Mouse (Mus musculus) megakaryocyte, embryonic 14.5 days (primary cell): ENCODE results near the gene Fbxl3. TPM values are rescaled to one million over a fixed set of nuclear protein-coding genes. Genes with fewer than 3 reads are reported as not detected.

Experiments
- H3K27me3 ChIP-seq: replicated peaks from 2 replicates; pipeline ENCODE3; 2012; ENCODE audit warnings: inconsistent platforms
- H3K36me3 ChIP-seq: replicated peaks from 2 replicates; pipeline ENCODE3; 2012; ENCODE audit warnings: low read length, inconsistent platforms, mixed read lengths
- H3K4me1 ChIP-seq: 2 replicates; pipeline ENCODE4 v1.6.1; 2012; ENCODE audit warnings: inconsistent platforms
- H3K4me3 ChIP-seq: replicated peaks from 2 replicates; pipeline ENCODE3; 2012; ENCODE audit warnings: moderate library complexity, mild to moderate bottlenecking, inconsistent platforms
- H3K9me3 ChIP-seq: 2 replicates; pipeline ENCODE4 v1.6.1; 2012; ENCODE audit warnings: inconsistent platforms
- FLI1 ChIP-seq: IDR thresholded peaks from 2 replicates; pipeline ENCODE4 v1.6.1; 2012; ENCODE audit warnings: low read length, inconsistent platforms, mixed read lengths
- GATA1 ChIP-seq: IDR thresholded peaks from 3 replicates; pipeline ENCODE4 v1.6.1; 2012; ENCODE audit warnings: mixed read lengths, low read length, inconsistent platforms, borderline replicate concordance
- polyA plus RNA-seq: library from polyadenylated mRNA; stranded (reverse); fragments of >175 nt; gene quantifications from 2 replicates; pipeline ENCODE4 v1.2.3, GENCODE M21; 2012; ENCODE audit warnings: low replicate concordance; ENCODE audit not compliant: insufficient read depth

Gene Fbxl3
- polyA plus RNA-seq: 2.0 and 5.1 TPM in 2 replicates

GRCm38 (mm10) chr14:103099238-103099933 lies at the start of gene Fbxl3:
TSS of gene Fbxl3 (minus strand) at chr14:103099566.
- Histone ChIP-seq H3K9me3 (no peaks in the 10 kb centered on the region), H3K36me3 (peaks cover 26% of the 10 kb centered on the region), H3K4me1 (peaks cover 37% of the 10 kb centered on the region), H3K27me3 (peaks cover 8% of the 10 kb centered on the region), H3K4me3 (peak within 1 kb of the TSS; percentile 97)
- TF ChIP-seq GATA1 (no peak), FLI1 (no peak)

GRCm38 (mm10) chr14:103131991-103132390 lies 32.6 kb upstream of the Fbxl3 start:
- Histone ChIP-seq H3K9me3 (no peaks in the 10 kb centered on the region), H3K4me3 (no peak overlapping the region), H3K27me3 (no peaks in the 10 kb centered on the region), H3K4me1 (no peaks in the 10 kb centered on the region), H3K36me3 (peaks cover 89% of the 10 kb centered on the region)
- TF ChIP-seq GATA1: no peak
- TF ChIP-seq FLI1: no peak

GRCm38 (mm10) chr14:103125756-103126155 lies 26.4 kb upstream of the Fbxl3 start:
- no peaks in the 10 kb centered on the region for H3K9me3 ChIP-seq
- no peaks in the 10 kb centered on the region for H3K4me1 ChIP-seq
- no peak overlapping the region for H3K4me3 ChIP-seq
- H3K36me3 ChIP-seq: peaks cover 94% of the 10 kb centered on the region
- H3K27me3 ChIP-seq: no peaks in the 10 kb centered on the region
- TF ChIP-seq GATA1 (no peak), FLI1 (no peak)

- no peak for TF ChIP-seq FLI1
- TF ChIP-seq GATA1: no peak
- peaks cover 78% of the 10 kb centered on the region for H3K36me3 ChIP-seq
- H3K4me3 ChIP-seq: no peak overlapping the region
- no peaks in the 10 kb centered on the region for H3K9me3 ChIP-seq
- H3K4me1 ChIP-seq: peaks cover 11% of the 10 kb centered on the region
- no peaks in the 10 kb centered on the region for H3K27me3 ChIP-seq
These were observed 15.8 kb upstream of the Fbxl3 start for GRCm38 (mm10) chr14:103114994-103115670.

- TF ChIP-seq FLI1 (no peak), GATA1 (no peak)
- peaks cover 56% of the 10 kb centered on the region for H3K36me3 ChIP-seq
These were observed 13.4 kb upstream of the Fbxl3 start for GRCm38 (mm10) chr14:103112606-103113363.

GRCm38 (mm10) chr14:103109971-103110370 lies 10.6 kb upstream of the Fbxl3 start:
- Histone ChIP-seq H3K27me3 (no peaks in the 10 kb centered on the region), H3K36me3 (peaks cover 28% of the 10 kb centered on the region), H3K4me3 (no peak overlapping the region), H3K4me1 (peaks cover 4% of the 10 kb centered on the region; the same call in 1 of the 2 replicates), H3K9me3 (no peaks in the 10 kb centered on the region)
- TF ChIP-seq GATA1 (no peak), FLI1 (no peak)

More at GRCm38 (mm10) chr14:103112606-103113363, 13.4 kb upstream of the Fbxl3 start:
- H3K4me3 ChIP-seq: no peak overlapping the region
- H3K27me3 ChIP-seq: no peaks in the 10 kb centered on the region
- H3K9me3 ChIP-seq: no peaks in the 10 kb centered on the region
- H3K4me1 ChIP-seq: peaks cover 15% of the 10 kb centered on the region

- no peak for TF ChIP-seq FLI1
- no peak for TF ChIP-seq GATA1
- Histone ChIP-seq H3K9me3 (no peaks in the 10 kb centered on the region), H3K36me3 (no peaks in the 10 kb centered on the region), H3K4me1 (peaks cover 9% of the 10 kb centered on the region), H3K27me3 (no peaks in the 10 kb centered on the region), H3K4me3 (no peak overlapping the region)
These were observed 6.9 kb upstream of the Fbxl3 start for GRCm38 (mm10) chr14:103106301-103106700.

- Histone ChIP-seq H3K36me3 (no peaks in the 10 kb centered on the region), H3K27me3 (peaks cover 4% of the 10 kb centered on the region), H3K4me3 (no peak overlapping the region), H3K4me1 (peaks cover 7% of the 10 kb centered on the region), H3K9me3 (no peaks in the 10 kb centered on the region)
- TF ChIP-seq GATA1 (no peak), FLI1 (no peak)
These were observed 3.5 kb upstream of the Fbxl3 start for GRCm38 (mm10) chr14:103102731-103103335.

GRCm38 (mm10) chr14:103102246-103102645 lies 2.9 kb upstream of the Fbxl3 start:
- Histone ChIP-seq H3K4me3 (no peak overlapping the region), H3K9me3 (no peaks in the 10 kb centered on the region), H3K36me3 (no peaks in the 10 kb centered on the region), H3K27me3 (peaks cover 4% of the 10 kb centered on the region), H3K4me1 (peaks cover 10% of the 10 kb centered on the region)
- no peak for TF ChIP-seq GATA1
- TF ChIP-seq FLI1: no peak
